Mouse (Mus musculus) heart, adult 9 months (tissue): ENCODE data around the gene Dscam.

Experiments used
- DNase-seq, 2 experiments: peaks; one replicate each; pipeline ENCODE4 v3.0.0; 2022; ENCODE audit warnings: low spot score in 2 of 2

Gene Dscam

DNA sequence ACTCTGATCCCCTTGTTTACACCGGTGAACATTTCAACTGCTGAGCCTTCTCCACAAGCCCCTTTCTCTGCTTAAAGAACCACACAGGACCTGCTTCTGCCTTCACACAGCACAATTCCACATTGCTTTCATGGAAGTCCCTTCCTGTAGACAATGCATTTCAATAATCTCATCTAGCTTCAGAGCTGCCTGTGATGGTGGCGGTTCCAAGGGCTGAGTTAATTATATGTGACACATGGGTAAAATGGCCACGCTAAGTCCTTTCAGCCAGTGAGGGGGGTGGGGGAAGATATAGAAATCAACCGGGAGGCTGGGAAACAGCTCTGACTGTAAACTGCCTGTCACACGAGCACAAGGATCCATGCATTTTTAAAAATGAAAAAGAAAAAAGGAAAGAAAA, 152.2 kb downstream of the Dscam start:
- no peak for DNase-seq

DNA sequence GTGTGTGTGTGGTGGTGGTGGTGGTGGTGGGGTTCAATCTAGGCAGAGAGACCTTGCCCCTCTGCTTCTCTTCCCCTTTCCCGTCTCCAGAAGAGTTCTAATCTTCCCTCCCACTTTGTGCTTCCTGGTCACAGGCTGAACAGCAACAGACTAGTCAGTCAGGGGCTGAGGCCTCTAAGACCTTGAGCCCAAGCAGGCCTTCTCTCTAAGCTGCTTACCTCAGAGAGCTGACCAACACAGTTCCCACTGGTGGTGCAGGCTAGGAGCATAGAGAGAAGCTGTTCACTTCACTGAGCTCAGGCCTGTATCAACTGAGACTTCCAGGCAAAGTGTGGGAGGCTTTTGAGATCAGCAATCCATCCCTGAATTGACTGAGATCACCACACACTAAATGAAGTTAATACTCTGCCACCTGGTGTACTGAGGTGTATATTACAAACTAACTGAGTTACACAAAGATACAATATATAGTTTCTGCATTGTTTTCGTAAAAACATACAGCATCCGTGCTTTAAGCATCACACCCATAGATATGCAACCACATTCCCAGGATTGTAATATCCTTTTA, 153.3 kb downstream of the Dscam start:
- DNase-seq: no peak

DNA sequence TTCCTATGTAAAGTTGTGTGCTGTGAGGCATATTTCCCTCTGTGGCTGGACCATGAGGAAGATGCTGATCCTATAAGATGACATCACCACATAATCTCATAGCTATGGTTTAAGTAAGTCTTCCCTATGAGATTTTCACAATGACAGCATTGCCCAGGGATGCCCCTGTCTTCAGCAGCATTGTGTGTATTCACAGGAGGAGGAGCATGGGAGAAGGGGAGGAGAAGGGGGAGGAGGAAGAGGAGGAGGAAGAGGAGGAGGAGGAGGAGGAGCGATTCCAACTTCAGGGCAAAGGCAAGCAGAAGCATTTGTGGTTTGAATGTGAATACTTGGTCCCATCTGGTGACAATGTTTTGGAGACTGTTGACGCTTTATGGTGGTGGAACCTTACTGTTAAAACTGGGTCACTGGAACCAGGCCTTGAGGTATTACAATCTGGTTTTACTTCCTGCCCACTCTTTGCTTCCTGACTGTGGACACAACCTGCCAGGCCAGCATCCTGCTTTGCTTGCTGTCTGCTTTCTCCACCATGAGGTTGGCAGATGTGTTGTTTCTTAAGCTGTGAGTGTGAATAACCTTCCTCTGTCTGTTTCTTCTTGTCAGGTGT, 154.2 kb downstream of the Dscam start:
- no peak for DNase-seq

DNA sequence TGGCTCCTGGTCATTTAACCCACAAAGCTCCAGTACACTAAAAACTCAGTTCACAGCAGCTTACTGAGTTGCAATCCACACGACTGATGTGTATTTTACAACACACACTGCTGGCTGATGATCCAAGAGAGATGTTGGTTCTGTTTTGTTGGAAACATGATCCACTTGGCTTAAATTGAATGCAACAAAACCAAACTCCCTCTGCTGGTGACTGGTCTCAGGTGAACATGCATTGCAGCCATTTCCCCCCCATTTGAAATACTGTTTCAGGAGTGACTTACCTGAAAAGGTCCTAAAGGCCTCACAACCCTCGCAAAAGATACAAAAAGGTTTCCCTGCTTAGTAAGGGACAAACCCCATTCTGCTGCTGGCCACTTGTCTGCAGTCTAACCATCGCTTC, 156.2 kb downstream of the Dscam start:
- no peak for DNase-seq

DNA sequence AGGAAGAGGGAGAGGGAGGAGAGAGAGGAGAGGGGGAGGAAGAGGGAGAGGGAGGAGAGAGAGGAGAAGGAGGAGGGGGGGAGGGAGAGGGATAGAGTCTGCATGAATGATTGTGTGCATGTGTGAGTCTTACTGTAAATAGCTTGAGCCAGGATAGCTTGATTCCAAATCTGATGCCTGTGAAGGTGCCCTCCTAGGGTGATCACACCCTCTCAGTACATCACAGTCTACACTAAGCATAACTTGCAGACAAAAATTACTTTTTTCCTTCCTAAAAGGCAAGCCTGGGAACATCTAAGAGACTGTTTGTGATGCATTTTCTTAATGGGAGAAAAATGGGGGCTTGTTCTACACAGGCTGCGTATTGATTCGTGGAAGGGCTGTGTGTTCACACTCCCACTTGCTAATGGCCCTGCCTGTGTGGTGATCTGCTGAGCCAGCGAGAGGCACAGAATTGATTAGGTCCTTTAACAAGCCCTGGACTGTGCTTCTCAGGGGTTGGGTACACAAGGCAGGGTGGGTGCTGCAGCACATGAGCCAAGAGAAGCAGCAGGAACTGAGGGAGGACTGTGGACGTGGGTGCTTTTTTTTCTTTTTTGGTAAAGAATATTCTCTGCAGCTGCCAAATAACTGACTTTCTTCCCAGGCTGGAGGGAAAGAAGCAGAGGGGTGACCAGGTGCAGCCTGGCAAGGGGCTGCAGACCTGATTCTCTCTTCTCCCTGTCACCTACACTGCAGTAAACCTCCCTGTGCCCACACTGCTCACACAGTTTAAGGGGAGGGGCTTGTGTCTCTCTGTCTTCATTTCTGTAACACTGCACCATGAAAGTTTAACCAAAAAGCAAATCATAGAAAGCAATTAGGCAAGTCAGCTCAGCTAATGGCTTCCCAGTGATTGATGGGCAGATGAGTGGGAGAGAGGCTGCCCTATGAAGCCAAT, 161.2 kb downstream of the Dscam start:
- DNase-seq: no peak

DNA sequence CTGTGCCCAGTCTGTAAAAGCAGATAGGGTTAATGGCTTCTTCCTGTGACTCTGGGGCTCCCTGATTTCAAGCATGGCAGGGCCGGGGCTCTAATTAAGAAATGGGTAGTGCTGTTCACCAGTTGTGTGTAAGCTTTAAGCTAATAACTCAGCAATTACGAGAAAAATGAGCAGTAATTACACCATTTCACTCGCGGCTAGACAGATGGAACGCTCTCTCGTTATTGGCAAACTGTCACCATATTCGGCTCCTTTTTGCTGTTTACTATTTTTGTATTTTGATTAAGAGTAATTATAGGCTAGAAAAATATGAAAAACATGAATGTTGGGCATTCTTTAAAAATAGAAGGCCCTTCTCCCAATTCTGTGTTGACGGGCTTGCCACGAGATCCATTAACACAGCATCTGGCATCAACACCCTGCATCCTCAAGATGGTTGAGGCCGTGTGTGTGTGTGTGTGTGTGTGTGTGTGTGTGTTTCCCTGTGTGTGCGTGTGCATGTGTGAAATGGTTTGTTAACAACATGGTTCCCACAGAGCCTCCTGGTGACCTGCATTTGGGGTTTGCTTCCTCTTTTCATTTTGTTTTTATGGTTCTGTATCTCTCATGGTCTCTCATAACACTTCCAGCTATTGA, 162.5 kb downstream of the Dscam start:
- DNase-seq: no peak

DNA sequence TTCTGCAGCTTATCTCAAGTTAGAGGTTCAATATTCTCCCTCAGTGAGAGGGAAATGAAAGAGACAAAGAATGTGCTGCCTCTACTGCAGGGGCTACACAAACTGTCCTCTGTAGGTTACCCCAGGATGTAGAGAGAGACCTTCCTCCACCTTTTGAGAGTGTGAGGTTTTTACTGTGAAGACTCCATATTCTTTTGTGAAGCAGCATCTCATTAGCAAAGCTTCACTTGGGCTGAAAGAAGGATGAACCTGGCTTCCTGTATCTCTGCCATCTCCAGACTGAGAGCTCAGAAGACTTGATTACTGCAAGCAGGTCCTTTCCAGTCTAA, 163.7 kb downstream of the Dscam start:
- no peak for DNase-seq

DNA sequence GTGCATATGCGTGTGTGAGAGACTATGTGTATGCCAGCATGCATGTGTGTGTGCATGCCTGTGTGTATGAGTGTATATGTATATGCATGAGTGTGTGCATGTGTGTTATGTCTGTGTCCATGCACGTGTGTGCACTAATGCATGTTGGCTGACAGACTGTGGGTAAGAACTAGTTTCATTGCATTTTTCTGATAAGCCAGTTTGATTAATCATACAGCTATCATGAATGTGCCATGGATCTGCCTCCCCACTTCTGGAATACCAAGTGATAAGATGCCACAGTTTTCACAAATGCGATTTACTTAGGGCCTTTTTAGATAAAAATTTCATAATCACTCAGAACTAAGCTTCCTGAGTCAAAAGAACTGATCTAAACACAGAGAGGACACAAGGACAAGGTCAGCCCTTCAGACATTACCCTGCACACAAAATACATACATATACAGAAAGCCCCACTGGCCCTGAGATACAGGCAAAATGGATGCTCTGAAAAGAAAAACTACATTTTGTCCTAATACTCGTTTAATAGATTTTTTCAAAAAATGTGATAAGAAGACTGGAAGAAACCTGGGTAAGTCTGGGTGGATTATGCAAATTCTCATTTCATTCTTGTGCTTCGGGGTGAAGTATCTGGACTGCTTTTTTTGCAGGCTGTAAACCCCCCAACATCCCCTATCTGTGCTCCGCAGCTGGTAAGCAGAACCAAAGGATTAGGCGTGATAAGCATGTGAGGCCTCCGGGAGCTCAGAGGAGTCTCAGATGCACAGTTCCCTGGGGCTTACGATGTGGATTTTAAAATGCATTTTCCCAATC, 164.3 kb downstream of the Dscam start:
- DNase-seq: no peak

DNA sequence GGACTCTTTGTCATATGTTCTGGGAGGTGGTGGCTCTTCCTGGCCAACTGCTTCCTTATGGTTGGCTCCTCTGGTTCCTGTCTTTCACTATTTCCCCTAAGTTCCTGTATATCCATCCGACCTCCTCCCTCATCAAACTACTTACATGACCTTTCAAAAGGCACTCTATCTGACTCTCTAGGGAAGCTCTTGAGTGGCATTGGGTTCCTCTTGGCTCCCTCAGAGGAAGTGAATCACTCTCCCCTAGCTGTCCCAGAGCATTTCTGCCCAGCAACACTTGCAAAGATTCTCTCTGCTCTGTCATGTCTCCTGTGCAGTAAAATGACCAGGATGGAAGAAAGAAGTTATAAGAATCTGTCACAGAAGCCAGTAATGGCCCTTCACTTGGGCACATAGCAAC, 166.6 kb downstream of the Dscam start:
- DNase-seq: no peak

DNA sequence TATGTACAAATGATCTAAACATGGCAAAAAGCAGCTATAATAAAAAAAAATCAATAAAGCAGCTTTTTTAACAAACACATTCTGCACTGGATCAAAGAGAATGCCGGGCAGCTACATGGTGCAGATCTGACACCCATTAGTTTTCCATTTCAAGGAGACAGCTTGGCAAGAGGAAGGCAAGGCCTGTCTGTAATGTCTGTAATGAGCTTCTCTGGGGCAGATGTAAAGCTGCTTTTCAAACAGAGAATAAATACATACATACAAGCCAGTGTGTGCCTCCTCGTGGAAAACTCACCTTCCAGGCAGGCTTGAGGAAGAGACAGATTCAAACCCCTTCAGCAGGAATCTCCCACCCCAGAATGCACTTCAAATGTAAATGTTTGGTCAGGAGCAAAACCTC, 167.7 kb downstream of the Dscam start:
- no peak for DNase-seq

DNA sequence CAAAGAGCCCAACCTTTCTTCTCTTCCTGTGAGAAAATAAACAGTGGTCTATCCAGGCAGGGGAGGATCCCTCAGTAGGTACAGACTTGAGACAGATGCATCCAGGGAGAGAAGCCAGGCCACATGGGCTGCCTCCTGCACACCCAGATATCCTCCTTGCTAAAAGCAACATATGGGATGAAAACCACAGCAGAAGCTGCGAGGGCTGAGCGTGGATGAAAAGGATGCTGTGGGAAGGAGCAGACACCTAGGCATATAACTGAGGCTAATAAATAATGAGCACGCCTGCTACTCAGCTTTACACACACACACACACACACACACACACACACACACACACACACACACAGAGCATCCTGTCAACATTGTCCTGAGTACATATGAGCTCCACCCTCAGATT, 168.4 kb downstream of the Dscam start:
- DNase-seq: no peak

DNA sequence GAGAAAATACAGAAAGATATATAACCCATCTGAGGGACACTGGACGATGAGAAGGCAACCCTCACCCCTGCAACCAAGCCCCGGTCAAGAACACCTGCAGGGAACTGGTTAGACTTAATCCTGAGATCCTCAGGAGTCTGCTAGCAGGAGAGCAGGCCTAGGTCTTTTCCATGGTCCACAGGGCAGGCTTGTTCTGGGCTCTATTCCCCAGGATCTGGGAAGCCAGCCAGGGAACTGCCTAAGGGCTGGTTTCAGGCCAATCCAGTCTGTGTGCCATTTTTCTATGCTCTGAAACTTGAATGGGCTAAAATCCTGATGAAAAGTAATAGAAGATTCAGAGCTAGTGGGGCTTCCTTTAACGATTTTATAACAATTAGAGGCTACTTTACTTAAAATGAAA, 173.7 kb downstream of the Dscam start:
- DNase-seq: peak; percentile 3 to 19

DNA sequence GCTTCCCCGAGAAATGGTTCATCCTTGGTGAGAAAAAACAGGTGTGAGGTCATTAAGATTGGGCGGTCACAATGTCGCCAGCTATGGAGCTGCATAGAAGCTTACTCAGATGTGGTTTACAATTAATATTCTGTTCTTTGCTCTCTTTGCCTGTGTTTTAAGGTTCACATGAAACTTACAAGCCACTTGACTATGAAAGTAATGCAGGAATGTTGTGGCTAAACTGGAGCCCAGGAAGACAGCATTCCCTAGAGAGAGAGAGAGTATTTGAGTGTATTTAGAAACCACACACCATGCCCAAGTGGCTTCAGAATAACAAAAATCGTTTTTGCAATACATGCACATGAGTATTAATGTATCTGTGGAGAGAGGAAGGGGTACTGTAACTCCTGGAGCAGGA, 174.7 kb downstream of the Dscam start:
- DNase-seq: no peak

DNA sequence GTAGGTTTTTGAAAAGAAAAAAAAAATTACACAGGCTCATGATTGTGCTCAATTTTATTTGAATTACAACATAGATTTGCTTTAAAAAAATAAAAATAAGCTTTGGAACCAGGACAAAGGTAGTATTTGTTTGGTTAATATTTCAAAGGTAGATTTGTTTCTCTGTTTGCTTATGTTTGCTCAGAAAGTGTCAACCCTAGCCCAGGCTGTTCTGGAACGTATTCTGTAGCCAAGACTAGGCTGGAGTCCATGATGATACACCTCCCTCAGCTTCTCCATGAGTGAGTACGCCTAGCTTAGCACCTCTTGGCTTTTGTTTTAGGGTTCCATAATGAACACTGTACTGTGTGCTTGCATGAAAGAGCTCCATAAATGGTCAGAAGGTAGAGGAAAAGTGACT, 183.2 kb downstream of the Dscam start:
- no peak for DNase-seq

DNA sequence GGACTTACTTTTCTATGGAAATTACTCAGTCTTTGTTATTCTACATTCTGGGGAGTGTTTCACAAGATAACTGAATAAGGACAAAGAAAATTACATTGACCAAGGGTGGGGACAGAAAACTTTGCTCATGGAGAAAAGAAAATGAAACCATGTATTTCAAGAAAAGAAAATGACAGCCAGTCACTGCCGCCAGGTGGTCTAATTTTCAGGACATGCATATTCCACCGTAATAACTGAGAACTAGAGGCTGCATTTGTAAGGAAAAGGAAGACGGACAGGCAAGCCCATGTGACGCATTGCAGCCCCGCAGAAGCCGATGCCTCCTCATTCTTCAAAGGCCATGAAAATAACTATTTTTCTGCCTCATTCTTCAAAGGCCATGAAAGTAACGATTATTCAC, 197.3 kb downstream of the Dscam start:
- no peak for DNase-seq

DNA sequence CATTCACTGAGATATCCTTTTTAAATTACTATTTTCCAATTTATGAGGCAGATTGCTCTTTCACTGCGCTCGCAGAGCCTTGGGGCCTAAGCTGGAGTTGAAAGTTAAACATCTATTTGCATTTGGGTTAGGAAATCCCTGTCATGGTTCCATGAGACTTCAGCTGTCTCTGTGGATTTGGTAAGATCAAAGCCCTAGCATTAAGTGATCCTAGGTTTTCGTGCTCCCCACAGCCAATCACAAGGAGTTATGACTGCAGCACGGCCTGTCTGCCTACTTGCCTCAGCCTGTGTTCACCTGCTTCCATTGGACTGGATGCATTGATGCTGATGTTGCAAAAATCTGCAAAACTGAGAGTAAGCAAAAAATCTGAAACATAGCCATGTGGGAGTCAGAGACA, 198.8 kb downstream of the Dscam start:
- no peak for DNase-seq

DNA sequence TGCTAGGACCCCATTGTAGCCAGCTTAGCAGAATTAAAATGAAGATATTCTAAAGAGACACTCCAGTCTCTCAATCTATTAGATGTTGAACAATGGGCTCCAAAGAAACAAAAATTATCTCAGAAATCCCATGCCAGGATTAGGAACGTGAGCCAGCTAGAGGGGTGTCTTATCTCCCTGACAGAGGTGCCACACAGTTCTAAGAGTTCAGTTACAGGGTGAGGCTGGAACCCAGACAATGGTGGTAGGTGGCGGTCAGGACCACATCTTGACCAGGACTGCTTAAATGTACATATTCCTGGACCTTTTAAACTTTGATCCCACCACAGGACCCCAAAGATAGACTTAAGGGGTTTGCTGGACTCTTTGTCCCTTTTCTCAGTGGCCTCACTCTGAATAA, 200.1 kb downstream of the Dscam start:
- DNase-seq: no peak

DNA sequence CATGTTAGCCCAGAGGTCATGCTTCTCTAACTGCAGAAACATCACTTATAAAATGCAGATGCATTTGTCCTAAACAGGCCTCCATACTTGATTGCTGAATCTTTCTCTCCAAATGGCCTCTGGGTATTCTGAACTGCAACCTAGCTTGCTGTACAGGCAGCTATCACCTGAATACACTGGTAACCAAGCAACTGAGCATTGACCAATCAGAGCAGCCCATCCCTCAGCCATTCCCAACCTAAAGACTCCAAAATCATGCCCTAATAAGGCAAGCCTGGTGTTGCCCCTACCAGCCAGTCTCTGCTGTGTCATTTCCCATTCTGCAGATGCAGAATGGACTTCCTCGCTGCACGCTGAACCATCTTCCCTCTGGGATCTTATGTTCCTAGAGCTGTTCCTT, 200.9 kb downstream of the Dscam start:
- DNase-seq: no peak

DNA sequence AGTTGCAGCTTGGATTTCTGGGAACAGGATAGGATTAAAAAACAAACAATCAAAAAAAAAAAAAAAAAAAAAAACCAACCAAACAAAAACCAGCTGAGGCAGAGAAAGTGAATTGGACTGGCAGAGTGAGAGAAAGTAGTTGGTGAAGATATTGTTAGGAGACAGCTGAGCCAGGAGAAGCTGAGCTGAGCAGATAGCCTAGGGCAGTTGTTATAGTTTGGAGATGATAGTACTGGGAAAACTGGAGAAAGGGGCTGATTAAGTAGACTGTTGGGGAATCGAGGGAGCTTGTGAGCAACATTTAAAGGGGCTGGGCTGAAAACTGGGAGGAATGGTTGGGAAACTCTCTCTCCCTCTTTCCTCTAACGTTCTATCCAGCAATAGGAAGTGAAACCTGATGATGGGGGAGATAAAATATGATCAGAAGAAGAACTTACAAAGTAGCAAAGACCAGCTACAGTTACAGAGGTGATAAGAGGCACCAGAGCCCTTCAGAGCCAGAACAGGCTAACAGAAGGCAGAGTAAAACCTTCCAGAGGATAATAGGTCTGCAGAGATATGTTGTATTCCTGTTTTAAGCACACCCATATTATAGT, 201.6 kb downstream of the Dscam start:
- DNase-seq: no peak

DNA sequence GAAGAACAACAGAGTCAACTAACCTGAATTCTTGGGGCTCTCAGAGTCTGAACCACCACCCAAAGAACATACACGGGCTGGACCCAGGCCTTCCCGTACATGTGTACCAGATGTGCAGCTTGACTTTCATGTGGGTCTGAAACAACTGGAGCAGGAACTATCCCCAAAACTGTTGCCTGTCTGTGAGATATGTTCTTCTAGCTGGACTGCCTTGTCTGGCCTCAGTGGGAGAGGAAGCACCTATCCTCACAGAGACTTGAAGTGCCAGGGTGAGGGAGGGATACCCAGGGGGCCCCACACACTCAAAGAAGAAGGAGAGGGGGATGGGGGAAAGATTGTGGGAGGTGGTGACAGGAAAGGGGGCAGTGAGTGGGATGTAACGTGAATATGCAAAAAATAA, 210.9 kb downstream of the Dscam start:
- DNase-seq: no peak

DNA sequence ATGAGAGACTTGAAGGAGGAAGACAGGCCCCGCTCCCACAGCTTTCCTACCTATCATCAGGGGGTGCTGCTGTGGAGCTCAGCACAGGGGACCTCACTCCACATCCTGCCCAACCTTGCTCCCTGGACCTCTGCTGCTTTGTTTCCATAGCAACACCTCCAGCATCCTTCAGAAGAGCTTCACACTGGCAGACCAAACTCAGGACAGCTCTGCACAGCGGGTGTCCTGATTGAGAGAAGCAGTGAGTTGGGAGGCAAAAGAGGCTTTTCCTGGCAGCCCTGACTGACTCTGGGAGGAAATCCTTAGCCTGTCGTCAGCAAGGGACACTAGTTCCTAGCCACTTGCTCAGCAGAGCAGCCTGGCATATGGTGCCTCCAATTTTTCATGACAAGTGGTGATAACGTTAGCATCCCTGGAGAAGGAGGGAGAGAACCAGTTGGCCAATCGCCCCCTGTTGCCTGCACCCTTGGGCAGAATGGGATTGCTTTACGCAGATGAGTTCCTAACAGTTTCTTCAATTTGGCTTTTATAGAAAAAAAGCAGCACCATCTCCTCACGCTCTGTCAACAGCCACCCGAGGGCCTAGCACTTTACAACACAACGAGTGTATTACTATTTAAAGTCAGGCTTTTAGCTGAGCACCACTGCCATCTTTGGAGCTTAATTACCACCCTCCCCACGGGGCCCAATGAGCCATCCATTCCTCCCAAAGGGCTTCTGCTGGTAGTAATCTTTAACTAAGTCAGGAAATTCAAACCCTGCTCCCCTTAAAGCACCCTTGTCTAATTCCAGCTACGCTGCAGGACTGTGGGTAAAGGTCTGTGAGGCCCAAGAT, 224.9 kb downstream of the Dscam start:
- no peak for DNase-seq
